Mouse (Mus musculus): Measurements from ENCODE around the gene Sec14l1.

The Sec14l1 gene

GRCm38 (mm10) chr11:117107837-117108236 is 7.1 kb upstream of the Sec14l1 start:
- DNase-seq (ENCODE audit: extremely low spot score, low spot score), result no peak

GRCm38 (mm10) chr11:117108595-117108994 is 6.4 kb upstream of the Sec14l1 start:
- no peak for DNase-seq (ENCODE audit: extremely low spot score, low spot score)

GRCm38 (mm10) chr11:117109179-117109954 is 5.6 kb upstream of the Sec14l1 start:
- no peak for DNase-seq (ENCODE audit: extremely low spot score, low spot score)

GRCm38 (mm10) chr11:117111967-117112648 is 2.9 kb upstream of the Sec14l1 start:
- DNase-seq (ENCODE audit: extremely low spot score, low spot score), result no peak

GRCm38 (mm10) chr11:117112649-117113051 is 2.3 kb upstream of the Sec14l1 start:
- no peak for DNase-seq (ENCODE audit: extremely low spot score, low spot score)

GRCm38 (mm10) chr11:117113377-117113776 is 1.6 kb upstream of the Sec14l1 start:
- no peak for DNase-seq (ENCODE audit: extremely low spot score, low spot score)

- no peak for DNase-seq (ENCODE audit: extremely low spot score, low spot score)
Measured at GRCm38 (mm10) chr11:117114231-117114591, 757 bp upstream of the Sec14l1 start.

GRCm38 (mm10) chr11:117115346-117116219 is 615 bp downstream of the Sec14l1 start:
- no peak for DNase-seq (ENCODE audit: extremely low spot score, low spot score)

GRCm38 (mm10) chr11:117116350-117117303 is 1.7 kb downstream of the Sec14l1 start:
- no peak for DNase-seq (ENCODE audit: extremely low spot score, low spot score)

GRCm38 (mm10) chr11:117117321-117117720 is 2.4 kb downstream of the Sec14l1 start:
- DNase-seq (ENCODE audit: extremely low spot score, low spot score), result no peak

- no peak for DNase-seq (ENCODE audit: extremely low spot score, low spot score)
Measured at GRCm38 (mm10) chr11:117117791-117118190, 2.8 kb downstream of the Sec14l1 start.

GRCm38 (mm10) chr11:117118248-117118647 is 3.3 kb downstream of the Sec14l1 start:
- DNase-seq (ENCODE audit: extremely low spot score, low spot score), result no peak

- no peak for DNase-seq (ENCODE audit: extremely low spot score, low spot score)
Measured at GRCm38 (mm10) chr11:117118721-117119321, 3.9 kb downstream of the Sec14l1 start.

- no peak for DNase-seq (ENCODE audit: extremely low spot score, low spot score)
Measured at GRCm38 (mm10) chr11:117119723-117120122, 4.8 kb downstream of the Sec14l1 start.

- no peak for DNase-seq (ENCODE audit: extremely low spot score, low spot score)
Measured at GRCm38 (mm10) chr11:117120285-117121163, 5.6 kb downstream of the Sec14l1 start.

GRCm38 (mm10) chr11:117121164-117121535 is 6.2 kb downstream of the Sec14l1 start:
- no peak for DNase-seq (ENCODE audit: extremely low spot score, low spot score)

GRCm38 (mm10) chr11:117121954-117122353 is 7.0 kb downstream of the Sec14l1 start:
- DNase-seq (ENCODE audit: extremely low spot score, low spot score), result no peak

GRCm38 (mm10) chr11:117123418-117124085 is 8.6 kb downstream of the Sec14l1 start:
- no peak for DNase-seq (ENCODE audit: extremely low spot score, low spot score)

GRCm38 (mm10) chr11:117124539-117124938 is 9.6 kb downstream of the Sec14l1 start:
- no peak for DNase-seq (ENCODE audit: extremely low spot score, low spot score)

All from neural tube, embryonic 10.5 days (tissue).